Mouse (Mus musculus): ENCODE results near the gene Crlf1. TPM values are rescaled to one million over a fixed set of nuclear protein-coding genes. Genes with fewer than 3 reads are reported as not detected.

Crlf1 gene
- 4.3 and 5.3 TPM in 2 replicates for polyA plus RNA-seq (2015; fragmentation: Nextera tagmentation; extraction: Ambion mirVana)

- Histone ChIP-seq H3K36me3 (no peaks in the 10 kb centered on the region), H3K27me3 (peaks cover 100% of the 10 kb centered on the region), H3K9me3 (no peaks in the 10 kb centered on the region), H3K4me2 (replicated peaks) (peak within 1 kb of the TSS; percentile 58), H3K4me1 (peaks cover 48% of the 10 kb centered on the region), H3K9ac (replicated peaks) (peak within 1 kb of the TSS; percentile 36), H3K27ac (replicated peaks) (no peak within 1 kb of the TSS), H3K4me3 (peak within 1 kb of the TSS; percentile 41)
- no peak for ATAC-seq (replicated peaks)
- WGBS: under 1% methylated on average over 83 of the region's 93 CpGs
These were observed at the start of gene Crlf1 for GRCm38 (mm10) chr8:70492664-70493640. Gene Crlf1, plus strand, starts transcription at chr8:70493158.

DNA sequence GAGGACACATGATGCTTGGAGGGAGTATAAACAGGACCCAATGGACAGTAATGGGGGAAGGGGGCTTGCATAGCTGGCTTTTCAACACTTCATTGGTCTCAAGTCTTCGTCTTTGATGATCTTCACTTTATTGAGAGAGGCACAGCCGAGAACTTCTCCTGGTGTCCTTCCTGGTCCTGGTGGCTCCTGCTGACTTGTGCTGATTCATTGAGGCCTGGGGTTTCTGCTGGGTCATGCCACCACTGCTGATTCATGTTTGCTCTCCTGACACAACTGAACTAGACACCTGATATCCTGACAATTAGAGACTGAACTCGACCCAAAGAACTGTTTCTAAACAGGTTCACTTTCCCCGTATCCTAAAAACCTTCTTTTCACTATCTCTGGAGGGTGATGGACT, 49.6 kb upstream of the Crlf1 start:
- H3K27me3 ChIP-seq: no peaks in the 10 kb centered on the region
- no peaks in the 10 kb centered on the region for H3K9me3 ChIP-seq
- ATAC-seq (replicated peaks): no peak
- no peak overlapping the region for H3K4me3 ChIP-seq
- H3K9ac ChIP-seq (replicated peaks): no peak overlapping the region
- no peaks in the 10 kb centered on the region for H3K36me3 ChIP-seq
- H3K4me2 ChIP-seq (replicated peaks): no peak overlapping the region
- 88% methylated on average over 4 of the region's 4 CpGs for WGBS
- H3K27ac ChIP-seq (replicated peaks): no peak overlapping the region
- H3K4me1 ChIP-seq: peaks cover 14% of the 10 kb centered on the region

DNA sequence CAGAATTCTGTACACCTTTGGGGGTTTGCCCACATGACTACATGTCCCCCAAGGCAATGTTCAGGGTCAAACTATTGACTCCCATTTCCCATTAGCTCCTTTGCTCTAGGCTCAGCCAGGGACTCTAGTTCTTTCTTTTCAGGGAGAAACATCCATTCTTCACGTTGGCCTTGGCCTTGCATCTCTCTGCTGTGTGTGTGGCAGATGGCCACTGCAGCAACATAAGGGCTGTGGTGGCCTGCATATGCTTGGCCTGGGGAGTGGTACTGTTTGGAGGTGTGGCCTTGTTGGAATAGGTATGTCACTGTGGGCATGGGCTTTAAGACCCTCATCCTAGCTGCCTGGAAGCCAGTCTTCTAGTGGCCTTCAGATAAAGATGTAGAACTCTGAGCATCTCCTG, 47.0 kb upstream of the Crlf1 start:
- H3K9me3 ChIP-seq: no peaks in the 10 kb centered on the region
- no peaks in the 10 kb centered on the region for H3K27me3 ChIP-seq
- H3K9ac ChIP-seq (replicated peaks): no peak overlapping the region
- H3K4me1 ChIP-seq: no peaks in the 10 kb centered on the region
- no peak for ATAC-seq (replicated peaks)
- no peak overlapping the region for H3K4me2 ChIP-seq (replicated peaks)
- H3K4me3 ChIP-seq: no peak overlapping the region
- H3K36me3 ChIP-seq: peaks cover 6% of the 10 kb centered on the region; the same call in 1 of the 2 replicates
- no peak overlapping the region for H3K27ac ChIP-seq (replicated peaks)
- 65% methylated on average over 1 of the region's 1 CpGs for WGBS

- Histone ChIP-seq H3K27ac (replicated peaks) (no peak overlapping the region), H3K27me3 (no peaks in the 10 kb centered on the region), H3K9me3 (no peaks in the 10 kb centered on the region), H3K4me1 (no peaks in the 10 kb centered on the region), H3K36me3 (peaks cover 17% of the 10 kb centered on the region), H3K4me2 (replicated peaks) (no peak overlapping the region), H3K4me3 (no peak overlapping the region), H3K9ac (replicated peaks) (no peak overlapping the region)
- 0 out of 2 replicates have a peak, but pooled peaks have one; percentile 17 for ATAC-seq (replicated peaks)
- 67% methylated on average over 19 of the region's 19 CpGs for WGBS
These were observed 45.1 kb upstream of the Crlf1 start for GRCm38 (mm10) chr8:70447639-70448420.

DNA sequence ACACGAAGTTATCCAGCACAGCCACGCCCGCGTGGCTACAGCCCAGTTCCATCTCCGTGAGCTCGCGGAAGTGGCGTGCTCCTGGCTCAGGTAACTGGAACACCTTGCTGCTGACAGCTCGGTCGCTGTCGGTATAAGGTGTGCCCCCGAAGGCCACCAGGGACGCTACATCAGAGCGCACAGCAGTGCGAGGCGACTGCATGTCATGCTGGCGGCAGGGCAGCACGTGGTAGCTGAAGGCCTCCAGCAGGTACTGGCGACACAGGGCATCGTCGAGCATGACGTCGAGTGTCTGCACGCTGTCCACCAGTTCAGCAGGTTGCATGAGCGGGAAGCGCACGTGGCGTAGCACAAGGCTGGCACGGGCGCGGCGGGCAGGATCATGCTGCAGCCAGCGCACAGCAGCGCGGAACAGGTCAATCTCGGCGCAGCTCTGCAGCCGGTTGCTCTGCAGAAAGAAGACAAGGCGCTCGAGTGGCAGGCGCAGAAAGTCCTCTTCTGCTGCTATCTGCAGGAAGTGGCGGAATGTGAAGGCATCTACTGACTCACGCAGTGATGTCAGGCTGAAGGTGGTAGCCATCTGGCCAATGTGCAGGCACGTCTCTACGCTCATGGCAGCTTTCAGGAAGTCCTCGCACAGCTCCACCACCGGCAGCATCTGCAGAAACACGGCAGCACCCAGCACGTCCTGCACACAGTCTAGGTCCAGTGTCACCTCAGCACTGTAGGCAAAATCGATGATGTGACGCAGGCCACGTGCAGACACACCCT, 40.6 kb upstream of the Crlf1 start:
- Histone ChIP-seq H3K9me3 (no peaks in the 10 kb centered on the region), H3K27ac (replicated peaks) (no peak overlapping the region), H3K9ac (replicated peaks) (no peak overlapping the region), H3K4me1 (no peaks in the 10 kb centered on the region), H3K27me3 (no peaks in the 10 kb centered on the region), H3K36me3 (peaks cover 17% of the 10 kb centered on the region), H3K4me3 (no peak overlapping the region), H3K4me2 (replicated peaks) (no peak overlapping the region)
- WGBS: 69% methylated on average over 52 of the region's 52 CpGs
- 0 out of 2 replicates have a peak, but pooled peaks have one; percentile 20 for ATAC-seq (replicated peaks)

GRCm38 (mm10) chr8:70453852-70454251, 39.1 kb upstream of the Crlf1 start:
- no peak overlapping the region for H3K27ac ChIP-seq (replicated peaks)
- H3K4me1 ChIP-seq: no peaks in the 10 kb centered on the region
- no peak overlapping the region for H3K4me2 ChIP-seq (replicated peaks)
- no peaks in the 10 kb centered on the region for H3K9me3 ChIP-seq
- no peak overlapping the region for H3K9ac ChIP-seq (replicated peaks)
- H3K4me3 ChIP-seq: no peak overlapping the region
- H3K36me3 ChIP-seq: peaks cover 17% of the 10 kb centered on the region
- H3K27me3 ChIP-seq: no peaks in the 10 kb centered on the region
- no peak for ATAC-seq (replicated peaks)
- 89% methylated on average over 5 of the region's 5 CpGs for WGBS

- no peaks in the 10 kb centered on the region for H3K27me3 ChIP-seq
- no peak overlapping the region for H3K27ac ChIP-seq (replicated peaks)
- H3K36me3 ChIP-seq: peaks cover 4% of the 10 kb centered on the region
- no peak overlapping the region for H3K4me2 ChIP-seq (replicated peaks)
- no peaks in the 10 kb centered on the region for H3K9me3 ChIP-seq
- H3K4me3 ChIP-seq: no peak overlapping the region
- no peaks in the 10 kb centered on the region for H3K4me1 ChIP-seq
- ATAC-seq (replicated peaks): no peak
- WGBS: 96% methylated on average over 1 of the region's 1 CpGs
- H3K9ac ChIP-seq (replicated peaks): no peak overlapping the region
These were observed 36.0 kb upstream of the Crlf1 start for GRCm38 (mm10) chr8:70456996-70457395.

- Histone ChIP-seq H3K4me2 (replicated peaks) (no peak overlapping the region), H3K9me3 (no peaks in the 10 kb centered on the region), H3K4me3 (no peak overlapping the region), H3K9ac (replicated peaks) (no peak overlapping the region), H3K4me1 (no peaks in the 10 kb centered on the region), H3K27me3 (no peaks in the 10 kb centered on the region), H3K36me3 (no peaks in the 10 kb centered on the region), H3K27ac (replicated peaks) (no peak overlapping the region)
- ATAC-seq (replicated peaks): no peak
- WGBS: 88% methylated on average over 6 of the region's 6 CpGs
These were observed 35.1 kb upstream of the Crlf1 start for GRCm38 (mm10) chr8:70457882-70458281.

DNA sequence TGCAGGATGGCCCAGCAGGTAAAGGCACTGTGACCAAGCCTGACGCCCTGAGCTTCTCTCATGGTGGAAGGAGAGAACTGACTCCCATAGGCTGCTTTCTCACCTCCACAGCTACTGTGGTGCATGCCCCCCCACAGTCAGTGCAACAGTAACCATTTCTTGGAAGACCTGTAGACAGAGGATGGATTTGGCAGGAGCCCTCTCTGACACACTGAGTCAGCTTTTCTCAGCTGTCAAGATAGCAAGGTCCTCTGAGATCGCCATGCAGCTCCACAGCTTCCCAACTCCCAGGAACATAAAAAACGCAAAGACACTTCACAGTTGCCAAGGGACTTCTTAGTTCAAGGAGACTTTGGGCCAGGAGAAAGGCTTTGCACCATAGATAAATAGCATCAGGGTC, 34.5 kb upstream of the Crlf1 start:
- Histone ChIP-seq H3K27ac (replicated peaks) (no peak overlapping the region), H3K9ac (replicated peaks) (no peak overlapping the region), H3K4me1 (no peaks in the 10 kb centered on the region; the same call in 1 of the 2 replicates), H3K36me3 (no peaks in the 10 kb centered on the region), H3K9me3 (no peaks in the 10 kb centered on the region), H3K27me3 (no peaks in the 10 kb centered on the region), H3K4me3 (no peak overlapping the region), H3K4me2 (replicated peaks) (no peak overlapping the region)
- 85% methylated on average over 3 of the region's 3 CpGs for WGBS
- ATAC-seq (replicated peaks): no peak

DNA sequence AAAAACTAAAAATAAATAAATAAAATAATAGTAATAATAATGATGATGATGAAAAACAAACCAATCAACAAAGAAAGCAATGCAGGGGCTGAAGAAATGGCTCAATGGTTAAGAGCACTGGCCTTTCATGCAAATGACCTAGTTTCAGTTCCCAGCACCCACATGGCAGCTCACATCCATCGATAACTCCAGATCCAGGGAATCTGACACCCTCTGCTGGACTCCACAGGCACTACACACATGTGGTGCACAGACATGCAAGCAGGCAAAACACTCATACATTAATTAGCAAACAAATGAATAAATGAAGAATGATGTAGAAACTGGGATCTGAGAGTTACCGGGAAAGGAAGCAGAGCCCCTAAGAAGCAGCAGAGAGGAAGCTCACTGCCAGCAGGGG, 33.3 kb upstream of the Crlf1 start:
- Histone ChIP-seq H3K4me3 (no peak overlapping the region), H3K9ac (replicated peaks) (no peak overlapping the region), H3K27ac (replicated peaks) (no peak overlapping the region), H3K27me3 (no peaks in the 10 kb centered on the region), H3K9me3 (no peaks in the 10 kb centered on the region), H3K36me3 (no peaks in the 10 kb centered on the region), H3K4me1 (no peaks in the 10 kb centered on the region; the same call in 1 of the 2 replicates), H3K4me2 (replicated peaks) (no peak overlapping the region)
- 94% methylated on average over 2 of the region's 2 CpGs for WGBS
- no peak for ATAC-seq (replicated peaks)

DNA sequence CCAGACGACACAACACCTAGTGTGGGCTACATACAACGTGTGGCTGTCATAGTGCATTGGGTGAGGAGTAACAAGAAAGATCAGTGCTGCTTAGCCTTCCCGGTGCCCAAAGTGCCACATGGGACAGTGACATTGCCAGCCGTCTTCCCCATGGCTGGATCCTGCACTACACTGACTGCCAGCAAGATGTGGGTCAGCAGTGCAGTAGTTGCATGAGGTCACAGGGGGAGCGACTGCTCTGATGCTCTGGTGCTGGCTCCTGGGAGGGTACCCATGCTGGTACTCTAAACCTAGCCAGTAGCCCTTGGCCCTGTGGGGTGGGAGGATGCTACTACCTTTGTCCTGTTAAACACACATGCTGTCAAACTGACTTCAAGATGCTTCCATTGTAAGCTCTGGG, 32.8 kb upstream of the Crlf1 start:
- no peak overlapping the region for H3K27ac ChIP-seq (replicated peaks)
- H3K9me3 ChIP-seq: no peaks in the 10 kb centered on the region
- WGBS: 93% methylated on average over 5 of the region's 5 CpGs
- H3K4me2 ChIP-seq (replicated peaks): no peak overlapping the region
- H3K4me1 ChIP-seq: no peaks in the 10 kb centered on the region; the same call in 1 of the 2 replicates
- H3K27me3 ChIP-seq: no peaks in the 10 kb centered on the region
- H3K36me3 ChIP-seq: no peaks in the 10 kb centered on the region
- H3K4me3 ChIP-seq: no peak overlapping the region
- no peak for ATAC-seq (replicated peaks)
- no peak overlapping the region for H3K9ac ChIP-seq (replicated peaks)

Measured in forebrain, embryonic 15.5 days (tissue).